Mouse (Mus musculus): ENCODE results near the gene Rin2.

GRCm38 (mm10) chr2:145866238-145866637, 191.2 kb downstream of the Rin2 start:
- TF ChIP-seq CTCF (IDR thresholded peaks at IDR 0.05; ENCODE audit: low read depth, low read length) (no peak), POLR2AphosphoS5 (IDR thresholded peaks at IDR 0.05; ENCODE audit: insufficient replicate concordance, low read depth, low read length) (no peak), GATA1 (IDR thresholded peaks at IDR 0.05; ENCODE audit: borderline replicate concordance, low read length) (no peak), GATA2 (IDR thresholded peaks at IDR 0.05; ENCODE audit: borderline replicate concordance, low read depth, low read length) (no peak)

All from G1E (cell line).